Mouse (Mus musculus): ENCODE measurements around the gene Gramd4.
"Not testable (repeated sequence)": the region's sequence is repeated elsewhere in the genome, so short reads cannot be mapped to it uniquely, and the experiment has no call there.

Gene Gramd4

DNA sequence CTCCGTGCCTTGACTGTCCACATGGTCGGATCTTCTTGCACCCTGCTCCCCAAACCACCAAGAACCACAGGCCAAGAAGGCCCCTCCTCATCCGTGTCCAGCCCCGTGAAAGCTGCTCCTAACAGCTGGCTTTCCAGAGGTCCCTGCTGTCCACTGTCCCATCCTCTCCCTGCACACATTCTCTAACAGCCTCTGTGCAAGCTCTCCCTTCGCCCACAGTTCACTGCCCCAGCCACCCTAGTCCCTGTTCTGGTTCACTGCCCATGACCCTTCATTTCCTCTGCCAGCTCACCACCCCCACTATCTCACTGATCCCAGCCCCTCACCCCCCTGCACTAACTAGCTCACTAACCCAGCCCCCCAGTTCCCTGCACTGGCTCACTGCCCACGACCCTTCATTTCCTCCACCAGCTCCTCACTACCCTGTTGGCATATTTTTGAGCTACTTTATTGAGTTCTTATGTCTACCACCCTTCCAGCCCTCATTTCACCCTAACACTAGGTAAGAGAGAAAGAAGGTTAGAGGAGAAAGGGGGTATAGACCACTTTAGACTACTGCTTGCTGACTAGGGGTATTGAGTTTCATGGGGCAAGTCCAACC, 5.5 kb upstream of the Gramd4 start:
- DNase-seq = peak in 1 of 2 experiments; percentile 17

DNA sequence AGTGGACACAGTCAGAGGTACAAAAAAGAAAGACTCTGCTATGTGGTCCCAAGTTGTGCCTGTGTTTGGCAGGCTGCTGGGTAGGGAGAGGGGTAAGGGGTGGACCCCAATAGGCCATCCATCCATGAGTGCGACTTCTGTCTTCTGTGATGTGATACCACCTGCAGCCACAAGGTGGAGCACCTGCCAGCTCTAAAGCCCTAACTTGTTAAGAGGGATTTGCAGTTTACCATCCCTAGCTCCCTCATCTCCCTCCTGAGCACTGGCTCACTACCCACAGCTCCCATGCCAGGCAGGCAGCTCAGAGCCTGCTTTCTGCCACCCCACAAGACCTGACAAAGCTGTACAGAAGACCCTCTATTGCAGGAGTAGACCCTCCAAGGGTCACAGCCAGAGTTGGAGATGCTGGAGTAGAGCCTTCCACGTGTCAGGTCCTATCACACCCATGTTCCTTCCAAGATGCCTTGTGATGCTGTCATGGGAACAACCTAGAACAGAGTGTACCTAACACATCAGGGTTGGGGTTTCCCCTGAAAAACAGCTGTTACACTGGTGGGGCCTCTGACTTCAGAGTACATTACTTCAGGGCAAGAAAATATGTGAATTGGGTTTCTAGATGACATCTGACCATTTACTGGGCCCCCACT, 3.5 kb upstream of the Gramd4 start:
- DNase-seq = peak; percentile 90 to 91

DNA sequence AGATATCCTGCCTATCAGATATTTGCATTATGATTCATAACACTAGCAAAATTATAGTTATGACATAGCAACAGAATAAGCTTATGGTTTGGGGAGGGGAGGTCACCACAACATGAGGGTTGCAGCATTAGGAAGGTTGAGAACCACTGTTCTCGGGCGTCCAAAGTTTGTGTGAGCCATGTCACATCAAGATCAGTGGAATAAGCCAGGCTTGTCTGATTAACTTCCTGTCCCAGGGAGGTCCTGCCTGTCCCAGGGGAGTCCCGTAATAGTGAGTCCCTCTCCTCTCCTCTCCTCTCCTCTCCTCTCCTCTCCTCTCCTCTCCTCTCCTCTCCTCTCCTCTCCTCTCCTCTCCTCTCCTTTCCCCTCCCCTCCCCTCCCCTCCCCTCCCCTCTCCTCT, 2.6 kb upstream of the Gramd4 start:
- DNase-seq = not testable (repeated sequence)

DNA sequence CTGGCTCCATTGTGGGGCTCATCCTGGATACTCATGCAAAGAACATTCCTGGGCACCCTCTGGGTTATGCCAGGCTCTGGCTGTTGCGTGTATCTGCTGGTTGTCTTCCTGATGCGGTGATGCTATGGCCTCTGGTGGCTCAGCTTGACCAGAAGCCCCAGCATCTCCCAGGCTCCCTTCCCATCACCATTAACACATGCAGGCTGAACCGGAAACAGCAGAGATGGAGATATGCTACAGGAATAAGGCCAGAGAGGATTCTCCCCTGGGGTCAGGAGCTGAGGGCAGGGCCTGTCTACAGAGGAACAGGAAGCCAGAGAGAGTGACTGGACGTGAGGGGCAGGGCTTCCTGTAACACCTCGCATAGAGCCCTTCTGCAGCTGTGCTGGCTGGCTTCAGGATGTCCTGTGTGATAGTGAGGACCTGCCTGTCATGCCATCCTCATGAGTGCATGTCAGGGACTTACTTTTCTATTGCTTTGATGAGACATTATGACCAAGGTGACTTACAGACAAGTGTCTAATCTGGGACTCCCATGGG, 1.2 kb upstream of the Gramd4 start:
- peak in 1 of 2 experiments; percentile 46 for DNase-seq

DNA sequence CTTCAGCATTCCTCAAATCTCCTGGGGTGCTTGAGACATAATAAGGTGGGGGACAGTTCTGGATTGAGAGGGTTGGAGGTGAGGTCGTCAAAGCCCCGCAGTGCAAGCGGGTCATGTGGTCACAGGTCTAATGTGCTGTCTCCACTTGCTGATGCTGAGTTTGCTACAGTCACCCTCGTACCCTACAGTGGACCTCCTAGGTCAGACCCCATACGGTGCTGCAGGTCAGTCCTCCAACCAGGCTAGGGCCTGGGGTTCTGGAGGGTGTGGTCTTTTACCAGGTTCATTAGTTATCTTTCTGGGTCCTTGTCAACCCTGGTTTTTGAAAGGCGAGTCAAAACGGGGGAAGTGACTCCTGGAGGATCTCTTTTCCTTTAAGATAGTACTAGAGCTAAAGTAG, 413 bp downstream of the Gramd4 start:
- DNase-seq = no peak

DNA sequence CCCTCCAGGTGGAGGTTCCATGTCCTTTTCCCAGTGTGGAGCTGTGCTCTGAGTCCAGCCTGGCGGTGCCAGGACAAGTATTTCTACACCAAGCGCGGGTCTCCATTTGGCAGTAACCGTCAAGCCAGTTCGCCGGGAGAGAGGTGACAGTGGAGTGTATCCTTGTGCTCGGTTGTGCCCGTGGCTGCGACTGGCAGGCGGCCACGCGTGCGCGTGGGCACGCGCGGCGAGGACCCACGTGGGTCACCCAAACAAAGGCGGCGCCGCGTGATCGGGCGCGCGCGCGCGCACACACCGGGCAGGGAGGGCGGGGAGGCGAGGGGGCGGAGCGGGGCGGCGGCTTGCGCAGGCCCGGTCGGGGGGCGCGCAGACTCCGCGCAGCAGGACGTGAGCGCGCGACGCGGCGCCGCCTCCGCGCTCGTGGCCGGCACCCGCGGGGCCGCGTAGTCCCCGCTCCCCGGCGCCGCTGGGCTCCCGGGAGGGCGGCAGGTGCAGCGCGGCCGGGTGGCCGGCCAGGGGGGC, 960 bp downstream of the Gramd4 start:
- DNase-seq = peak; percentile 86 to 93

DNA sequence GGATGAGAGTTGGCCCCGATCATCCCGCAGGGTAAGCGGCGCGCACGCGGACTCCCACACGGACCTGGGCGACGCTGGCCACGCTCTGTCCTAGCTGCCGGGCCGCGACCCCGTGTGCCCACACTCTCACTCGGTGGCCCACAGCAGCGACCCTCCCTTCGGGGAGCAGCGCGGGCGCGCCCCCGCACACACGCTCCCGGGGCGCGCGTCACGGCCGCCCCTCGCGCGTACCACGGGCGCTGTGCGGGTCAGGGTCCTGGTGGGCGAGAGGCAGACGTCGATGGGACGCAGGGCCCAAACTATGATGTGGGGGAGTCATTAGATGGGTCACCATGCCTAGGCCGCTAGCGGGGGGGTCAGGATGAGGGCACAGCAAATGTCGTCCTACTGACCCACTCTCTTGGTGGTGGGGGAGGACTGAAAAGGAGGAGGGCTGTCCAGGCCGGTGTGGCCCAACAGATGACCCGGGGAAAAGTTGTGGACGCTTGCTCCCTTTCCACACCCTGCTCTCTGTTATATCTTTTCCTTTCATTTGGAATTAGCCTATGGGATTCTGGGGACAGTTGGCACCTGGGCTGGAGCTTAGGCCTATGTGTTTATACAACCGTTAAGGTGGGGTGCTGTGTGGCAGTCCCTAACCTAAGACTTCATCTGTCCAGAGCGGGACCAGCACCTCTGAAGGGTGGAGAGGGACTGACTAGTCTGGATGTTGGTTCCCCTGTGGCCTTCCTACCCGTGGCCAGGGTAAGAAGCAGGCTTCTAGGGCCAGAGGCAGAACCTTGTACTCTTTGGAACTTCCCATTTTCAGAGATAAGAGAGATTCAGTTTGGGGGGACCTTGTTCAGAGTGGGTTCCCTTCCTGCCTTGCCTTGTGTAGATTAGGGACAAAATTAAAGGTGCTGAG, 1.7 kb downstream of the Gramd4 start:
- peak; percentile 53 to 68 for DNase-seq

DNA sequence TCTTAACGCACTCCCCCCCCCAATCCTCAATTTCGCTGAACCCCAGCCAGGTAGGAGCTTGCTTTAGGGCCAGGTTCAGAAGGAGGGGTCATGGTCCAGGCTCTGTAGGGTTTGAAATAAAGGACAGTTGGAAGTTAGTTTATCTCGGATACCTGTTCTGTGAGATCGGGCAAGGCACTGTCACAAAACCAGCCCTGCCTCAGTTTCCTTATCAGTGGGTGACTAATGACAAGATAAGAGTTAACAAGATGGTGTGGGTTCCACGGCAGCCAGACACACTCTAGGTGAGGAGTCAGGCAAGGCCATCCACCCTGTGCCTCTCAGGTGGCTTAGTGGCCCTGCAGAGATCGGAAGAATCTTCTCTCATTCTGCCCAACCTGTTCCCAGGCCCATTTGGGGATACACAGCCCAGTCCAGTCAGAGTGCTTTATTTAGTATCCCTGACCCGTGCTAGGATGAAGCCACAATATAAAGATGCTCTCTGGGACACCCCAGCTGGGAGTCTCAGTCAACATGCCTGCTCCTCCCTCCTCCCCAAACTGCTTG, 2.4 kb downstream of the Gramd4 start:
- no peak for DNase-seq

DNA sequence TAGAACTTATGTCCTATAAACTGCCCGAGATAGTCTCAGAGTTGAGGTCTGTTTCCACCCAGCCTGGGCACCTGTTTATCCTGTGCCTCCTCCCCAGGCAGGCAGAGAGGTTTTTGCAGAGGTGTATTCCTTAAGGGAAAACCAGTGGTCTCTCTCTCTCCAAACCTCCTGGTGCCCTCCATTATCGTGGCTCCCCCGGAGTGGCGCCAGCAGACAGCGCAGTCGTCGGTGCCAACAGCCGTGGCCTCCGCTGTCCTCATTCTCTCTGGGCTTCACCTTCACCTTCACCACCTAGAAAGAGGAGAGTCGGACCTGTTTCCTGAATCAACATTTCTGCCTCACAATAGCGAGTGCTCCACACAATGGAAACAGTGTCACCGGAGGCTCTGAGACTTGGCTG, 3.1 kb downstream of the Gramd4 start:
- DNase-seq = no peak

DNA sequence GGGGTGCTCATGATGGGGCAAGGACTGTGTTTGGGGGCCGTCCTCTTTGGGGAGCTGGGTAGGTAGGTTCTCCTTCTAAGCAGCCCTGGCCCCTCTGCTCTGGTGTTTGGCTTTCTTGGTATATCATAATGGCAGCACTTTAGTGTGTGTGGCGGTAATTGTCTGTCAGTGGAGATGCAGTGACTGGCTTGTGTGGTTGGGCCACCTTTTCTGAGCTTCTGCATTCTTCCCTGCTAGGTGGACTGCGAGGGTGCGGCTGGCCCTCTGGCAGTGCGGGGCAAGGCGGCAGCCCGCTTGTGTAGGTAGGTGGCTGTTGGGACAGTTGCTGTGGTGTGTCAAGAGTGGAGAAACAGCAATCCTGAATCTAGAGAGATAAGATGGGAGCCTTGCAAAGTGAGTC, 3.7 kb downstream of the Gramd4 start:
- DNase-seq = no peak

DNA sequence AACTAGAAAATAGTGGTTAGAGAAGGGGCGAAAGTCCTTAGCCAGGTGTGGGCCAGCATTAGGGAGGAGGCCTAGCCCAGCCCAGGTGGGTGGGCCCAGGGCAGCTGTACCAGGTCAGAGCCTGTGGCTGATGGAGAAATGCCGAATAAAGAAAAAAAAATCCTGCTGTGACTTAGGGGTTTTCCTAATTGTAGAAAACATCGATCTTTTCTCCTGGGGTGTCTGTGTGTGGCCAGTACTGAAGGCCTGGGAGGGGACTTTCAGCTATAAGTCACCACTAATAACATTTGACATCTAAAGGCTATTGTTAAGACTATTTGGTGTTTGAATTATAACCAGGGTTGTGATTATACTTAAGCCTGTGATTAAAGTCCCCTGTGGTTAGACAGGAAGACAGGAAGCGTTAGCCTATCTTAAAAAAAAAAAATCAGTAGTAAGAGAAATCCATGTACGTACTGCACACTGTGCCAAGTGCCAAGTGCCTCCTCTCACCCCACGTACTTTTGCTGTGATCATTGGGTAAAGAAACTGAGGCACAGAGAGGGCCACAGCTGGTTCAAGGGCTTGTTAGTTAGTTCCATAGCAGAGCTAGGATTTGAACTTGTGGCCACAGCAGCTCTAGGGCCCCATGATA, 4.5 kb downstream of the Gramd4 start:
- no peak for DNase-seq

DNA sequence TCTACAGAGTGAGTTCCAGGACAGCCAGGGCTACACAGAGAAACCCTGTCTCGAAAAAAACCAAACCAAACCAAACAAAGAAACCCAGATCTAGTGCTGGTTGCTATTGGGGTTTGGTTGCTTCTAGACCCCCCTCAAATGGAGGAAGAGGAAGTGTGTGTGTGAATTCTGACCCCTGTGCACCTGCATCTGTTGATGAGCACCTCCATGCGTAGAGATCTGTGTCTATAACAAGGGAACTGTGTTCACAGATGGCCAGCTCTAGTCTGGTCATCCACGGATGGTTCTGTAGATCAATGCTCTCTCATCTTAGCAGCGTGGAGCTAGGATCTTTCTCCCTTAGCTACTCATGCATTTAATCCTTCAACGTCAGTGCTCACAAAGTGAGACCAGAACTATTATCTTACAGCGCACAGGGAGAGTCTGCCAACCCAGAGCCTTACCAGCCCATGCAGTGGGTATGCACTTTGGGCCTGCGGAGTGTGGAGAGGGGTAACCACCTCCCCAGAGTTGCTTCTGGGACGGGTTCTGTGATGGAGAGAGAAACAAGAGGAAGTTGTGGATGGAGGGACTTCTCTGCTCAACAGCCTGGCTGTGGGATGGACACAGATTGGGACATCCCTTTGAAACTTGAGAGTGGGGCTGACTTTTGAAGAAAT, 6.8 kb downstream of the Gramd4 start:
- no peak for DNase-seq

DNA sequence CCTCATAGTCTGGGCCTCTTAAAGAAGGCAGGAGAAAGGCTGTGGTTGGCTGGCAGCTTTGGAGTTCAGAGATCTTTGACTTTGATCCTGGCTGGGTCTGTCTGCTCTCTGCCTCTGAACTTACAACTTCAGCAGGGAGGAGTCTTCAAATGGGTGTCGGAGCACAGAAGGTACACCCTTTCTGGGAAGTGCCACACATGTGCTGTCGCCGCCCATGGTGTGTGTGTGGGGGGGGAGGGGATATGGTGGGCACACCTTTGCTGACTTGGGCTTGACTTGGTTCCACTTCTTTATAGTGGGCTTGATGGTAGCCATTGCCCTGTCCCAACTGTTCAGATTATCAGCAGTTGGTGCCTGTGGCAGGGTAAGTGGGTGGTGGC, 7.3 kb downstream of the Gramd4 start:
- DNase-seq = no peak

DNA sequence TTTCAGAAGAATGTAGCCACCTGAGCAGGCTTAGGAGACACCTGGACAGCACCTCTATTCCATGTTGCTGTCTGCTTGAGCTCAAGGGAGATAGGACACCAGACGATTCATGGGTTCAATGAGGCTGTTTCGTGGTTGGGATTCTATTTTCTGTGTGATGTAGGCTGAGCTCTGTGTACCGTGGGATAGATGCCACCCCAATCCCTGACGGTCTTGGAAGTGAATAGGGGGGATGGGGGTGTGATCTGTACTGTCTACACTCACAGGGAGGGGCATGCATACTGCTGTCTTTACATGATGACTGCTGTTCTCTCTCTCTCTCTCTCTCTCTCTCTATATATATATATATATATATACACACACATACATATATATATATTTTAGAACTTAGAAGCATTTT, 7.9 kb downstream of the Gramd4 start:
- no peak for DNase-seq

DNA sequence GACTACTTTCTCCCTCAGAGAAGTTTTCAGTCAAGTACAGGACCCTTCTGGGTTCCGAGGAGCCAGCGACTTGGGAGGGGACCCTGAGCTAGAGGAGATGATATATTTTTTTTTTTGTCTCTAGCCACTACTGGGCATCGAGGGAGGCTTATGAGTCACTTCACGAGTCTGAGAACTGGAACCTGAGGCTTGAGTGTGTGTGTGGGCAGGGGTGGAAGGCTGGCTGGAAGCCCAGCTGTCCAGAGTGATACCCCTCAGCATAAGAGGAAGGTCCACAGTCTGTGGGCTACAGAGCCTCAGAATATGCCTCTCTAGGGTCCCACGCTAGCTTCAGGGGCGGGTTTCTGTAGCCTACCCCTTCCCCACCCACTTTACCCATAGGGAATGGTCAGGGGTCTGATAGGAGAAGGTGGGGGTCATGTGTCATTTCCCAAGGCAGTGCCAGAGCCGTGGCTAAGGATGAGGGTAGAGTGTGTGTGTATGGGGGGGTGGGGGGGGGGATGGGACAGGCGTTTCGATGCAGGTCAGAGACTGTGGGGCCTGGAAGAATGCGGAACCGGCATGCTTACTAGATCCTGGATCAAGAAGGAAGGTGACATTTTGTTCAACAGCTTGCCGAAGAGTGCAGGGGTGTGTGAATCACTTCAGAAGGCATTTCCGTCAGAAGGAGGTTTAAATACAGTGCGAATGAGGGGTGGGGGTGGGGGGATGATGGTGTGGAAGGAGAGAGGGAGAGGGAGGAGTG, 9.5 kb downstream of the Gramd4 start:
- no peak for DNase-seq

DNA sequence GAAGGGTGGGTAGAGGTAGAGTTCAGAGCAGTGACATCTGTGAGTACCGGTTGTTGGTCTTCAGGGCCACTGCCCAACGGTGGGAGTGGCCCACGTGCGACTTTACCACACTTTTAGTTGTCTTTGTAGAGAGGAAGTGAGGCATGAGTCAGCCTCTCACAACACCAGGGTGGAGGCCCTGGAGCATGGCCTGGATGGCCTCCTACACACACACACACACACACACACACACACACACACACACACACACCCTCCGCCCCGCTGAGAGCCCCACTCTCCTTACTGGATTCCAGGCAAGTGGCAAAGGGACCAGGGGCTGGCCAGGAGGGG, 10.1 kb downstream of the Gramd4 start:
- peak in 1 of 2 experiments; percentile 61 for DNase-seq

DNA sequence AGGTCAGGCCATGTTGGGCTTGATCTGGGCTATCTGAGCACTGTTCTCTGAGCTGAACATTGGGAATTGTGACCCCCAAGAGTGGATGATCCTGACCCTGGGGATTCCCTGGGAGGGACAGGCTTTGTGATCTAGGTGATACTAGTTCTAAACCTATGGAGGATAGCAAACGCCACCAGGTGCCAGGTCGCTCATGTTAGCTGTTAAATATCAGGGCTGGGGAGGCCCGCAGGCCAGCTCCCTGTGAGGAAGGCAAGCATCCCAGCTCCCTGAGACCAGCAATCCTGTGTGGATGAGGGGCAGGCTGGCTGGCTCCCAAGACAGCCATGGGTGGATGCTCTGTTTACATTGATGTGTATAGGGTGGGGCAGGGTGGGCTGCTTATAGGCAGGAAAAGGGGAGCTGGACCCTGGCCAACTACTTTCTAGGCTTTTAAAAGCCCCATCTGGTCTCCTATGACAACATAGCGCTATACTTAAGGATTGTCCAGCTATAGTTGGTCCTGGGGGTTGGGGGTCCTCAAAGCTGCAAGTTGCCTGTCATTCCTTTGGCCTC, 10.5 kb downstream of the Gramd4 start:
- no peak for DNase-seq

DNA sequence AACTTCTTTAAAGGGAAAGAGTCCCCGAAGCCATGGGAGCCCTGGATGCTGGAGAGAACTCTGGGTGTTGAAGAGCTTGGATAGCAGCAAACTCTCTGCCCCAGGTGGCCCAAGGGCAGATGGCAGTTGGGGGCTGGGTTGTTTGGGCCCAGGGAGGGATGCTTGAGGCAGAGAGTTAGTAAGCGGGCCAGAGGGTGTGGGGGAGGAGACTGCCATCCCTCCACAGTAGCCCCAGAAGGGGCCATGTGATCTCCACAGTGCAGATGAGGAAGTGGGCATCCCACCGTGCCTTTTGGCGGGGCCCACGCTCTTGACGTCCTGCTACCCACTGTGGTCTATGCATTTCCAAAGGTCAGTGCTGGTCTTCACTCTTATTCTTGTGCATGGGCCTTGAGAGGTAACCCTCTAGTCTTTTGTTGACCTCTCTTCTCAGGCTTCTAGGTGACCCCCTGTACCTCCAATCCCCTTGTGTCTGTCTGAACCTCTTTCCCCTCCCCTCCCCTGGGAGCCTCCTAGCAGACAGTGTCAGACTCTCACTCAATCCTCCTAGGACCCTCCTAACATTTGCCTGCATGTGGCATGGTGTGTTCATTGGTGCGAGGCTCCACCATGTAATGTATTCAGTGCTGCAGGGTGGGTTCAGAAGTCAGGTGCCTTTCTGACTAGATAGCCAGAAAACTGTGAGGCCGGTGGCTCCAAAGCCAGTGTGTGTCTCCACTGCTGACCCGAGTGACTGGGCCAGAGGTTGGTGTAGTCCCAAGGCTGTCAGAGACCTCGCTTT, 11.7 kb downstream of the Gramd4 start:
- no peak for DNase-seq

DNA sequence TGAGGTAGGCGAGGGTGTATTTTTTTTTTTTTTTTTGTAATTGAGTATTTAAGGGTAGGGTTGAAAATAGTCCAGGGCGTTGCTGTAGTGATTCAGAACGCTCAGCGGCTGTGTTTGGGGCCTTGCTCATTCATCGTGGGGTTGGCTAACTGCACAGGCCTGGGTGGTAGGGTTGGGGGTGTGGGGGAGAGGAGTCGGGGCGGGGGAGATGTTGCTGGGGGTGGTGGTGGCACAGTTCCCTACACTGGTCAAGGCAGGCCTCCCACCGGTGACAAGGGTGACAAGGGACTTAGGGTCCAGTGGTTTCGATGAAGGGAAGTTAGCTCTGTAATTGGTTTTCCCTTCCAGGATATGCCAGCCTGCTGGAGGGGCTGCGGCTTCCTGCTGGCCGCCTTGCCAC, 12.9 kb downstream of the Gramd4 start:
- no peak for DNase-seq

DNA sequence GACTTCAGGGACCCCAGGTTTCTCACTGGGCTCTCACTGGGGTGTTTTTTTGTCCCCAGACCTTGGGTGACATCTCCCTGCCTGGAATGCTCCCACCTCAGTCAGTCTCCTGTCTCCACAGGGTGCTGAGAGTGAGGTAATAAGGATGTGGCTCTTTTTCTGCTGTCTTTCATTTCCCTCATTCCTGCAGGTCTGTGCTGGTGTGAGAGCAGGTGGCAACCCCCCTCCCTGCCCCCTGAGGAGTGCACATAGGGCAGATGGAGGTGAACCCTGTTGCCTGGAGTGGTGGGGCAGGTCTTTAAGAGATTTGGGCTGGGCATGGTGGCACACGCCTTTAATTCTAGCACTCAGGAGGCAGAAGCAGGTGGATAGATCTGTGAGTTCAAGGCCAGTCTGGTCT, 13.7 kb downstream of the Gramd4 start:
- DNase-seq = no peak
